Mouse (Mus musculus) brain, embryonic 14.5 days (tissue): ENCODE results near the gene Nos2.

Source experiments
- CTCF ChIP-seq: fragments of 200-500 bp; IDR thresholded peaks from 2 replicates; pipeline ENCODE4 v1.5.1; 2012; ENCODE audit warnings: inconsistent platforms, mild to moderate bottlenecking, moderate library complexity, borderline replicate concordance; ENCODE audit not compliant: insufficient read depth, insufficient read length; ENCODE audit errors: extremely low read depth
- POLR2A ChIP-seq: fragments of 200-500 bp; IDR thresholded peaks from 2 replicates; pipeline ENCODE4 v1.6.1; 2012; ENCODE audit warnings: mild to moderate bottlenecking, inconsistent platforms, borderline replicate concordance; ENCODE audit not compliant: poor library complexity, insufficient read depth, insufficient read length, severe bottlenecking; ENCODE audit errors: extremely low read depth

DNA sequence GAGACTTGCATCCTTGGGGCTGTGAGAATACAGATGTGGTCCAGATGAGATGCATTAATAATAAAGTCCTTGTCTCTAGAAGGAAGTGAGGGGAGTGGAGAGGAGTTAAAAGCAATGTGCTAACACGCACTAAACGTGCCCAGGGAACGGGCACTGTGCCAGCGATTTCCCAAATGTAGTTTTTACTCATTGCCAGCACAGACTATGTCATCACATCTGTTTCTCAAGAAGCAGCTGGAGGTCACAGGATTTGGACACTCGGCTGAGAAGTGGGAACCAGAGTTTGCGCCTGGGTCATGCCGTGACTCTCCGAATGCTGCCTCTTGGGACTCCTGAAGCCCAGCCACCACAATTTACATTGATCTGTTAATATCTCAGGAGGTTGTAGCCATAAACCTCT lies 29.8 kb downstream of the Nos2 start:
- no peak for TF ChIP-seq POLR2A
- TF ChIP-seq CTCF = no peak
